Mouse (Mus musculus): ENCODE results near the gene Chchd2. TPM values are rescaled to one million over a fixed set of nuclear protein-coding genes. Genes with fewer than 3 reads are reported as not detected.
A peak's percentile ranks its signal among the peaks of the same experiment; 100 is the strongest.

Chchd2 gene
- polyA plus RNA-seq, 1 experiment from 2014 or later: 885 TPM

DNA sequence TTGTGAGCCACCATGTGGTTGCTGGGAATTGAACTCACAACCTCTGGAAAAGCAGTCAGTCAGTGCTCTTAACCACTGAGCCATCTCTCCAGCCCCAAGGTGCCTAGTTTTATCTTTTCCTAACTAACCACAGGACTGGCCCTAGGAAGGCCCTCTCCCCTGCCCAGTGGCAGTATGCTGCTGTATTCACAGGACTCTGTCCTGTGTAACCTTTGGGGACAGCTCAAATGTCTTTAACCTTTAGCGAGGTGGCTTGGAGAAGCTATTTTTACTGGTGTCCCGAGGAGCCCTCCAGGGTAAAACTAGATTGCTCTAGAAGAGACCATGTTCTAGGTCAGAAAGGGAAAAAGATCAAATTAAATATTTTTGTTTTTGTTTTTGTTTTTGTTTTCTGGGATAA, 16.0 kb downstream of the Chchd2 start:
- H3K27me3 ChIP-seq: no peaks in the 10 kb centered on the region
- no peak overlapping the region for H3K27ac ChIP-seq
- H3K4me1 ChIP-seq (replicated peaks): no peaks in the 10 kb centered on the region
- H3K9me3 ChIP-seq: no peaks in the 10 kb centered on the region
- H3K36me3 ChIP-seq: no peaks in the 10 kb centered on the region
- H3K9ac ChIP-seq: no peak overlapping the region
- H3K4me3 ChIP-seq: no peak overlapping the region
- ATAC-seq (ENCODE audit: low FRiP score): no peak
- no peak overlapping the region for H3K4me2 ChIP-seq
- 87% methylated on average over 2 of the region's 2 CpGs for WGBS

DNA sequence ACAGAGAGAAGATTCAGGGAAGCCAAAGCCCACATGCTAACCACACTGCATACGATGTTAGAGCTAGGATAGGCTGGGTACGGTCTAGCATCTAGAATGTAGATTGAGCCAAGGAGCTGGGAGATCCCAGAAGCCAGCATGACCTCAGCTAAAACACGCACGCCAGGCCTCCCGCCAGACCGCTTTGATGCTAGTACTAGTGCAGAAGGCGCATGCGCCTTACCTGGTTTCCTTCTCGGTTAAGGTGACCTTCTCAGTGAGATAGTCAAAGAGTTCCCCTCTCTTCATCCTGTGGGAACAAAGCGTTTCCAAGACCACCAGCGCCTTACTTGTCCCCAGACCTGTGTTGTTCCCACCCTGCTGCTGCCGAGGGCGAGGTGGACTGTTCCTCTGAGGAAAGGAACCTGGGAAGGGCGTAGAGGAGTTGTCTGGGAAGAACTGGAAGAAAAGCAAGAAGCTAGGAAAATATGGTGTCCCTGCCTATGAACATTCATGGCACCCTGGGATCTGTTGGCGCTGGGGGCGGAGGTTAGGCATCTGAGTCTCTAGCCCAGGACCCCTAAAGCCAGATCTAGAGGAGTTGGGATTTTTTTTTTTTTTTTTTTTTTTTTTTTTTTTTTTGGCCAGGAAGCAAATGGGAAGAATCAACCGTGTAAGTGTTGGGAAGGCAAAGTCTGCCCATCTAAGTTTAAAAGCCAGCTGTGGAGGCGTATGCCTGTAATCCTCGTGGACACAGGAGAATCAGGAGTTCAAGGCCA, 17.9 kb downstream of the Chchd2 start:
- no peak for ATAC-seq (ENCODE audit: low FRiP score)
- H3K4me1 ChIP-seq (replicated peaks): 0 out of 2 replicates have a peak, but pooled peaks cover under 1% of the 10 kb centered on the region
- H3K27ac ChIP-seq: no peak overlapping the region
- H3K9me3 ChIP-seq: no peaks in the 10 kb centered on the region
- 91% methylated on average over 19 of the region's 19 CpGs for WGBS
- no peak overlapping the region for H3K4me2 ChIP-seq
- H3K4me3 ChIP-seq: no peak overlapping the region
- H3K36me3 ChIP-seq: no peaks in the 10 kb centered on the region
- H3K9ac ChIP-seq: no peak overlapping the region
- 0 out of 2 replicates have a peak, but pooled peaks cover under 1% of the 10 kb centered on the region for H3K27me3 ChIP-seq

DNA sequence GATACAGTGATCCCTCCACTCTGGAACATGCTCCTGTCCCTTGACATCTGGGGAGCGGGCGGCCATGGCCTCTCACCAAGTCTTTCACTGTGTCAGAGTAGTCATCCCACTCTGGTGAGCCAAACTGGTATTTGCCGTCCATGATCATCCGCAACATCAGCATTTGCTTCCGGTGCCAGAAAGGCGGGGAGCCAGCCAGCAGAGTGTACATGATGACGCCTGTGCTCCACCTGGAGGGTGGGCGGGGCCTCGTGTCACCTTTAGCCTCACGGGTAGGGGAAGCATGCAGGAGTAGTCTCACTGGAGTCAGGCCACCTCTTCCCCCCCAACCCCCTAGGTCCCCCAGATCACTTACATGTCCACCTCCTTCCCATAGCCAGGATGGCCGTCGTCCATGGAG, 21.4 kb downstream of the Chchd2 start:
- Histone ChIP-seq H3K36me3 (peaks cover 22% of the 10 kb centered on the region), H3K4me3 (no peak overlapping the region), H3K9me3 (no peaks in the 10 kb centered on the region), H3K9ac (no peak overlapping the region), H3K4me1 (replicated peaks) (0 out of 2 replicates have a peak, but pooled peaks cover 4% of the 10 kb centered on the region), H3K4me2 (no peak overlapping the region), H3K27me3 (peaks cover 4% of the 10 kb centered on the region; the same call in 1 of the 2 replicates), H3K27ac (no peak overlapping the region)
- WGBS: 88% methylated on average over 12 of the region's 12 CpGs
- no peak for ATAC-seq (ENCODE audit: low FRiP score)

DNA sequence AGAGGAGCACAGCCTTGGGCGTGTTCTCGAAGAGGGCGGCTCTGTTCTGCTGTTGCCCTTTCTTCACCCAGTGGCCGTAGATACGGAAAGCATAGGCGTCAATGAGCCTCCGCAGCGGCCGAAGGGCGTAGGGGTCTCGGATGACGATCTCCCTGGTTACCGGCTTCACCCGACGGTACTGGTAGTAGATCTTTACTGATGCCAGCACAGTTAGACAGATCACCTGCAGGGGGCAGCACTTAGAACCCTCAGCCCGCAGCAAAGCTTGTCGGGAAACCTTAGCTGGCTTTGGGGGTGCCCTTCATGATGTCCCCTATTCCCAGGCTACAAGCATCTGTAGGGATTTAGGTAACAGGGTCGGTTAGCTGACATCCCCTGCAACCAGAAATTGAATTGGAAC, 22.8 kb downstream of the Chchd2 start:
- Histone ChIP-seq H3K9me3 (no peaks in the 10 kb centered on the region), H3K36me3 (peaks cover 35% of the 10 kb centered on the region), H3K9ac (peak overlapping the region; percentile 10; the same call in 1 of the 2 replicates), H3K27ac (no peak overlapping the region), H3K4me3 (no peak overlapping the region), H3K4me1 (replicated peaks) (0 out of 2 replicates have a peak, but pooled peaks cover 4% of the 10 kb centered on the region), H3K4me2 (peak overlapping the region; percentile 25; the same call in 1 of the 2 replicates), H3K27me3 (peaks cover 4% of the 10 kb centered on the region; the same call in 1 of the 2 replicates)
- WGBS: 11% methylated on average over 18 of the region's 18 CpGs
- ATAC-seq (ENCODE audit: low FRiP score): no peak

DNA sequence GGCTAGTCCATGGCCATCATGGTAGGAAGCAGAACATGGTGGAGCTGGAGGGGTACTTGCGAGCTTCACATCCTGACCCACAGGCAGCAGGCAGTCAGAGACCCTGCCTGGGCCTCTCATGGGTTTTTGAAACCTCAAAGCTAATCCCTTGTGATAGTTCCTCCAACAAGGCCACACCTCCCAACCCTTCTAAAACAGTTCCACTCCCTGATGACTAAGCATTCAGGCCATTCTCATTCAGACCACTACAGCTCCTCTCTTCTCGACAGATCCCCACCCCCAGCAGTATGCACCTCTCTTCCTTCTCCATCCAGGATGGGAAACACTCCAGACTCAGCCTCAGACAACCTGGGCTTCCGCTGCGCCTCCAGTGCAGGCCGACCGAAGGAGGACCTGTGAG, 24.9 kb downstream of the Chchd2 start:
- H3K27me3 ChIP-seq: peaks cover 4% of the 10 kb centered on the region; the same call in 1 of the 2 replicates
- no peak for ATAC-seq (ENCODE audit: low FRiP score)
- H3K4me3 ChIP-seq: no peak overlapping the region
- peaks cover 54% of the 10 kb centered on the region for H3K36me3 ChIP-seq
- no peaks in the 10 kb centered on the region for H3K9me3 ChIP-seq
- H3K9ac ChIP-seq: no peak overlapping the region
- 0 out of 2 replicates have a peak, but pooled peaks cover 4% of the 10 kb centered on the region for H3K4me1 ChIP-seq (replicated peaks)
- WGBS: 99% methylated on average over 6 of the region's 6 CpGs
- H3K4me2 ChIP-seq: no peak overlapping the region
- no peak overlapping the region for H3K27ac ChIP-seq

DNA sequence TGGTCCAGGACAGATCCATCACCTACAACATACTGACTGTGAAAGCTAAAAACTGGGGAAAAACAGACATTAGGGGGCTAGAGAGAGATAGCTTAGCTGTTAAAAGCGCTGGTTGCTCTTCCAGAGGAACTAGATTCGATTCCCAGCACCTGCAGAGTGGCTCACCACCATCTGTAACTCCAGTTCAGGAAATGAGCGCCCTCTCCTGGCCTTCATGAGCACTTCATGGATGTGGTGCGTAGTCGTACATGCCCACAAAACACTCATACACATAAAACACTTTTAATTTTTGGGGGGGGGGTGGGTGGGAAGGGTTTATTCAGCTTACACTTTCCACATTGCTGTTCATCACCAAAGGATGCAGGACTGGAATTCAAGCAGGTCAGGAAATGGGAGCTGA, 30.9 kb downstream of the Chchd2 start:
- ATAC-seq (ENCODE audit: low FRiP score): no peak
- Histone ChIP-seq H3K9me3 (no peaks in the 10 kb centered on the region), H3K27ac (no peak overlapping the region), H3K4me1 (replicated peaks) (no peaks in the 10 kb centered on the region), H3K27me3 (no peaks in the 10 kb centered on the region), H3K36me3 (peaks cover 80% of the 10 kb centered on the region), H3K4me3 (no peak overlapping the region), H3K9ac (no peak overlapping the region), H3K4me2 (no peak overlapping the region)
- WGBS: 90% methylated on average over 5 of the region's 5 CpGs

DNA sequence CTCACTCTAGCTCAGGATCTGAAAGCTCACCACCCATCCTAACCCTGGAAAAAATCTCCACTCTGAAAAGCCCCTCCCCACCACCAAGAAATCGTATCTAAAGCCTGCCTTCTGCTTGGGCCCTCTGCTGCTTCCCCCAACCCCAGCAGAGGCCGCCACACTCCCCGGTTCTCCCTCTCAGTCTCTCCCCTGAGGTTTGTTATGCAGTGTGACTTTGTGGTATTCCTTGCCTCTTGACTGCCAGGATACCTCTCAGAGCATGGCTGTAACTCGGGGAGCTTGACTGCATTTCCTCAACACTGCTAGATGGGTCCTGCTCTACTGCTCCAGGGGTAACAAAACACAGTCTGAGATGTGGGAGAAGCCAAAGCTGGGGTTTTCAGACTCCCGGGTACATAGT, 32.1 kb downstream of the Chchd2 start:
- Histone ChIP-seq H3K4me3 (no peak overlapping the region), H3K9ac (no peak overlapping the region), H3K4me2 (no peak overlapping the region), H3K4me1 (replicated peaks) (no peaks in the 10 kb centered on the region), H3K36me3 (peaks cover 70% of the 10 kb centered on the region), H3K9me3 (no peaks in the 10 kb centered on the region), H3K27me3 (no peaks in the 10 kb centered on the region), H3K27ac (no peak overlapping the region)
- 54% methylated on average over 5 of the region's 5 CpGs for WGBS
- ATAC-seq (ENCODE audit: low FRiP score): no peak

DNA sequence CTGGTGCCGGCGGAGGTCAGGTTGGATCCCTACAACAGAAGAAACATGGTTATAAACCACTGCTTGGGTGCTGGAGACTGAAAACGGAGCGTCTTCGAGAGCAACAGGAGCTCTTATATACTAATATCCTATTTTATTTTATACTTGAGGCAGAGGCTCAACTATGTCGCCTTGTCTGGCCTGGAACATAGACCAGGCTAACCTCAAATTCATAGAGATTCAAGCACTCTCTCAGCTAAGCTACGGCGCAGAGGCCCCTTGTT, 39.8 kb downstream of the Chchd2 start:
- peak overlapping the region; percentile 68 for H3K4me2 ChIP-seq
- no peaks in the 10 kb centered on the region for H3K27me3 ChIP-seq
- H3K9me3 ChIP-seq: no peaks in the 10 kb centered on the region
- H3K4me1 ChIP-seq (replicated peaks): peaks cover 14% of the 10 kb centered on the region
- ATAC-seq (ENCODE audit: low FRiP score): no peak
- H3K36me3 ChIP-seq: peaks cover 35% of the 10 kb centered on the region
- H3K27ac ChIP-seq: no peak overlapping the region
- 69% methylated on average over 8 of the region's 8 CpGs for WGBS
- peak overlapping the region; percentile 75 for H3K4me3 ChIP-seq
- peak overlapping the region; percentile 84 for H3K9ac ChIP-seq

DNA sequence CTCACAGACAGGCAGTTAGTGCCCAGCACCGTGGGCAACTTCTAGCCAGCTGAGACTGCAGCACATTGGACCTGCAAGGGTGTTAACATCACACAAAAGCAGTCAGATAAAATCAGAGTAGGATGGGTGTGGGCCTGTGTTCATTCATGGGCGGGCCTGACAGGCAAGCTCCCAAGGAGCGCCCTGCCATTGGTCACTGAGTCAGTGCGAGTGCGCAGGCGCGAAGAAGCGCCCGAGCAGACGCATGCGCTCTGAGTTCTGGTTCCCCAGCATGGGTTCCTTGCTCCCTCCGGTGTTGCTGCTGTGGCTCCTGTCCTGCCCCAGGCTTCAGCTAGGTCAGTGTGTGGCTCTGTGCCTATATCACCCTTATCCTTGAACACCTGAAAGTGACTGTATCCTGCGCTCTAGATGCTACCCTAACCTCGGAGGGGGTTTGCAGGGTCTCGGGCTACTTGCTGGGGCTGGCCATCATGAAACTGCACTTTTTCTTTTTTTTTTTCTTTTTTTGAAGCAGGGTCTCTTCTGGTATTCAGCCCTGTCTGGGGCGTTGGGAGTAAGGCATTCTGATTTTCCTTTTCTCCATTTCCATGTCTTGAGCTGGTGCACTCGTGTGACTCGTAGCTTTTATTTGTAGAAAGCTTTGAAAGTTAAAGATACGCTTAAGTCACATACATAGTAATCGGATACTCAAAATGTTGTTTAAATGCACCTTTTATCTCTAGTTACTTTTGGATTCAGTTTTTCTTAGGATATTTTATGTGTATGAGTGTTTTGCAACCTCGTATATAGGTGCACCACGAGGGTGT, 40.3 kb downstream of the Chchd2 start, which contains the start of gene Sumf2:
Gene Sumf2 (plus strand): TSS at position 235 of the 806 bp plus-strand sequence.
- Histone ChIP-seq H3K9ac (peak within 1 kb of the TSS; percentile 84), H3K4me2 (peak within 1 kb of the TSS; percentile 68), H3K27ac (peak within 1 kb of the TSS; percentile 86), H3K27me3 (no peaks in the 10 kb centered on the region), H3K4me3 (peak within 1 kb of the TSS; percentile 75), H3K9me3 (no peaks in the 10 kb centered on the region), H3K36me3 (peaks cover 35% of the 10 kb centered on the region), H3K4me1 (replicated peaks) (peaks cover 14% of the 10 kb centered on the region)
- peak; percentile 99 for ATAC-seq (ENCODE audit: low FRiP score)
- WGBS: 14% methylated on average over 22 of the region's 22 CpGs

DNA sequence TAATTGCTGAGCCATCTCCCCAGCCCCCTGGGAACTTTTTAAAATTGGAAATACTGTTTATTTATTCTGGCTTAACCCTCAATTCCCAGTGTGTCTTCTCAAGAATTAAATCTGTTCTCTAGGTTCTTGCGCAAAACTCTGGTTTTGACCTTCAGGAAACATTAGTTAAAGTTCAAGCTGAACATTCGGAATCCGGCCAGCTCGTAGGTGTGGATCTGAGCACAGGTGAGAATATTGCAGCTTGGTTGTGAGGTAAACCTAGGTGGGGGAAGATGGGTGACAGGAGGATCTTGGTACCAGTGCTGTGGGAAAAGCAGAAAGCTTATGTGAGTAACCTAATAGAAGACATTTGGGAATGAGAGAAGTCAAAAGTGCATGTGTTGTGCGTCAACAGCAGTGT, 42.4 kb downstream of the Chchd2 start:
- Histone ChIP-seq H3K36me3 (peaks cover 28% of the 10 kb centered on the region), H3K4me2 (no peak overlapping the region), H3K4me3 (no peak overlapping the region), H3K27ac (no peak overlapping the region), H3K27me3 (no peaks in the 10 kb centered on the region), H3K9ac (no peak overlapping the region), H3K9me3 (no peaks in the 10 kb centered on the region), H3K4me1 (replicated peaks) (peaks cover 14% of the 10 kb centered on the region)
- ATAC-seq (ENCODE audit: low FRiP score): no peak
- 97% methylated on average over 5 of the region's 5 CpGs for WGBS
